Comparison of ENCODE assay signal across 21 mouse cellular contexts in the genomic region with DNA sequence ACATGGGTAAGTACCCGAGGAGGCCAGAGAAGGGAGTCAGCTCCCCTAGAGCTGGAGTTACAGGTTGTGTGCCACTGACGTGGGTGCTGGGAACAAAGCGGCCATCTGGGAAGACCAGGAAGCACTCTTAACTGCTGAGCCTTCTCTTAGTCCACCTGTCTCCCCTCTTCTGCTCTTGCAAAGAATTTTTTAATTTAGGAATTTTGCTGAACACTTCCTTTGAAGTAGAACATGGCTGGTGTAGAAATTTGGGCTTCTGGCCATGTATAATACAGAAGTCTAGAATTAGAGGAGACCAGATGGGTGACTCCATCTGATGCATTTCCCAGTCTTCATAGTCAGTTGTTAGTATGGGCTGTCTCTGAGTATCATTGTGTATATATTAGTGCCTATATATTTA. TPM values are rescaled to one million over a fixed set of nuclear protein-coding genes. Genes with fewer than 3 reads are reported as not detected.
A peak's percentile ranks its signal among the peaks of the same experiment; 100 is the strongest.
DNase-seq lines count a peak whose midpoint lies in the region; ATAC-seq lines count a peak whose summit lies in the region.
"Had no signal": no experiment of that assay in that cellular context is flagged by ENCODE, and none has a peak within 500 bp of the region (broad histone marks: within the 10 kb centered on the region; RNA-seq: fewer than 3 reads in every experiment).

No protein-coding gene starts in this region.

- no peak overlapping the region for H3K27ac ChIP-seq in forebrain, embryonic 13.5 days
- H3K27ac ChIP-seq in forebrain, embryonic 11.5 days (ENCODE audit: low read depth, low read length) = no peak overlapping the region
- no peak overlapping the region for H3K27ac ChIP-seq in heart, embryonic 10.5 days
- H3K27ac ChIP-seq: embryonic facial prominence, embryonic 10.5 days; heart, adult 2 months; hindbrain, embryonic 10.5 days; hindbrain, embryonic 15.5 days had no signal

- H3K4me2 ChIP-seq in forebrain, embryonic 13.5 days = no peak overlapping the region
- H3K4me2 ChIP-seq in forebrain, embryonic 11.5 days (ENCODE audit: low read depth, low read length, severe bottlenecking) = no peak overlapping the region
- H3K4me2 ChIP-seq: heart, embryonic 12.5 days; hindbrain, embryonic 15.5 days had no signal

- H3K36me3 ChIP-seq in forebrain, embryonic 13.5 days (ENCODE audit: poor library complexity, severe bottlenecking) = peaks cover 3% of the 10 kb centered on the region; the same call in 1 of the 2 replicates
- no peaks in the 10 kb centered on the region; the same call in 1 of the 2 replicates for H3K36me3 ChIP-seq in forebrain, embryonic 11.5 days (ENCODE audit: control insufficient read depth, insufficient read depth, low read length)
- H3K36me3 ChIP-seq in heart, embryonic 10.5 days = peaks cover 7% of the 10 kb centered on the region; the same call in 1 of the 2 replicates
- H3K36me3 ChIP-seq: heart, embryonic 12.5 days; hindbrain, embryonic 15.5 days had no signal

- no peak overlapping the region for H3K4me3 ChIP-seq in forebrain, embryonic 13.5 days
- H3K4me3 ChIP-seq in forebrain, embryonic 11.5 days (ENCODE audit: low read depth, low read length) = no peak overlapping the region
- no peak overlapping the region for H3K4me3 ChIP-seq in heart, embryonic 10.5 days
- H3K4me3 ChIP-seq: embryonic facial prominence, embryonic 10.5 days; heart, adult 2 months; heart, embryonic 12.5 days; hindbrain, embryonic 10.5 days; hindbrain, embryonic 15.5 days had no signal

- H3K4me1 ChIP-seq in forebrain, embryonic 13.5 days = peaks cover 24% of the 10 kb centered on the region
- H3K4me1 ChIP-seq in forebrain, embryonic 11.5 days (replicated peaks; ENCODE audit: control insufficient read depth, insufficient read depth, low read length) = no peaks in the 10 kb centered on the region
- peaks cover 11% of the 10 kb centered on the region for H3K4me1 ChIP-seq in heart, embryonic 10.5 days

- ATAC-seq in forebrain, embryonic 13.5 days = peak; percentile 38; the same call in 1 of the 2 replicates
- no peak for ATAC-seq in forebrain, embryonic 11.5 days (replicated peaks; ENCODE audit: low FRiP score)
- ATAC-seq in megakaryocyte, adult 5-6 weeks (ENCODE audit: poor library complexity, severe bottlenecking) = no peak
- ATAC-seq: CD4-positive, CD25-positive, alpha-beta regulatory T cell, adult 4 months had no signal

- H3K9ac ChIP-seq in forebrain, embryonic 13.5 days = no peak overlapping the region
- H3K9ac ChIP-seq in forebrain, embryonic 11.5 days (ENCODE audit: low read length) = no peak overlapping the region
- H3K9ac ChIP-seq: heart, embryonic 12.5 days; hindbrain, embryonic 15.5 days had no signal

- no peaks in the 10 kb centered on the region for H3K9me3 ChIP-seq in forebrain, embryonic 13.5 days (replicated peaks)
- no peaks in the 10 kb centered on the region for H3K9me3 ChIP-seq in forebrain, embryonic 11.5 days (ENCODE audit: control insufficient read depth, low read length)
- no peaks in the 10 kb centered on the region for H3K9me3 ChIP-seq in heart, embryonic 10.5 days
- H3K9me3 ChIP-seq: G1E; heart, embryonic 12.5 days; hindbrain, embryonic 10.5 days; hindbrain, embryonic 15.5 days had no signal

- H3K27me3 ChIP-seq in forebrain, embryonic 13.5 days = no peaks in the 10 kb centered on the region
- H3K27me3 ChIP-seq in forebrain, embryonic 11.5 days (ENCODE audit: control insufficient read depth, insufficient read depth, low read length) = no peaks in the 10 kb centered on the region
- H3K27me3 ChIP-seq in heart, embryonic 10.5 days (ENCODE audit: insufficient read depth, poor library complexity, severe bottlenecking) = no peaks in the 10 kb centered on the region
- H3K27me3 ChIP-seq: heart, embryonic 12.5 days; hindbrain, embryonic 15.5 days had no signal

- WGBS in forebrain, embryonic 13.5 days = 90% methylated on average over 3 of the region's 3 CpGs
- WGBS in forebrain, embryonic 11.5 days = 99% methylated on average over 3 of the region's 3 CpGs
- WGBS in heart, embryonic 10.5 days = 82% methylated on average over 3 of the region's 3 CpGs

- DNase-seq in forebrain, embryonic 11.5 days (ENCODE audit: low spot score) = no peak
- DNase-seq in heart, adult 11 months = peak; percentile 72
- no peak for DNase-seq in heart, embryonic 10.5 days (ENCODE audit: low spot score)
- DNase-seq in right cerebral cortex, adult 18-20 months = peak; percentile 16
- no peak for DNase-seq in right cerebral cortex, adult 2 months (ENCODE audit: low spot score in 2 of 2)
- peak; percentile 23 for DNase-seq in naive thymus-derived CD4-positive, alpha-beta T cell, adult 2 months (ENCODE audit: low read depth)
- DNase-seq: adrenal gland, adult 8-10 months; B cell, adult 2 months; cerebellum, adult 18-20 months; cerebellum, adult 9-11 months; gastrocnemius, postnatal 10 days; heart, adult 2 months; kidney, adult 11 months had no signal

RNA-seq across cellular contexts. Expression of gene Msl2, which starts 9.8 kb away (rescaled TPM):
- polyA plus RNA-seq in forebrain, embryonic 13.5 days (2015; fragmentation: Nextera tagmentation; extraction: Ambion mirVana) = 5.7 and 6.1 TPM in 2 replicates
- polyA plus RNA-seq in forebrain, embryonic 11.5 days (2014; fragmentation: Nextera tagmentation; extraction: Ambion mirVana) = 5.6 and 6.2 TPM in 2 replicates
- polyA plus RNA-seq in heart, embryonic 10.5 days (2016; fragmentation: Nextera tagmentation; extraction: Ambion mirVana) = 3.2 and 3.7 TPM in 2 replicates
- 85.6 and 92.6 TPM in 2 replicates for total RNA-seq in megakaryocyte, adult 5-6 weeks (2015)
- 44.9 and 53.4 TPM in 2 replicates for total RNA-seq in megakaryocyte, adult 5-6 weeks (2017)

RNA-seq across cellular contexts. Expression of gene Pccb, which starts 49.0 kb away (rescaled TPM):
- polyA plus RNA-seq in forebrain, embryonic 13.5 days (2015; fragmentation: Nextera tagmentation; extraction: Ambion mirVana) = 18.8 and 20.7 TPM in 2 replicates
- 14.4 and 16.3 TPM in 2 replicates for polyA plus RNA-seq in forebrain, embryonic 11.5 days (2014; fragmentation: Nextera tagmentation; extraction: Ambion mirVana)
- 15.7 and 19.0 TPM in 2 replicates for polyA plus RNA-seq in heart, embryonic 10.5 days (2016; fragmentation: Nextera tagmentation; extraction: Ambion mirVana)
- 9.8 and 12.2 TPM in 2 replicates for total RNA-seq in megakaryocyte, adult 5-6 weeks (2015)
- total RNA-seq in megakaryocyte, adult 5-6 weeks (2017) = 6.4 and 8.0 TPM in 2 replicates

Comparison
In these comparisons a context has a peak if more than half of its experiments do, and no peak if none do; other contexts are left out.
1. DNase-seq: peak in heart, adult 11 months (single experiment), right cerebral cortex, adult 18-20 months (single experiment) and naive thymus-derived CD4-positive, alpha-beta T cell, adult 2 months (single experiment); none in forebrain, embryonic 11.5 days (single experiment), heart, embryonic 10.5 days (single experiment) and right cerebral cortex, adult 2 months (0 of 2).